Mouse (Mus musculus) intestine, embryonic 16.5 days (tissue): ENCODE measurements around the gene Traf3ip1. TPM values are rescaled to one million over a fixed set of nuclear protein-coding genes. Genes with fewer than 3 reads are reported as not detected.
A peak's percentile ranks its signal among the peaks of the same experiment; 100 is the strongest.

Experiments used
- ATAC-seq: fragments of 200-750 bp; cut with Nextera tagmentation; 2 replicates; pipeline ENCODE4 v1.8.0; 2017; ENCODE audit warnings: moderate TSS enrichment, moderate library complexity
- H3K27ac ChIP-seq: fragments of 300-500 bp; sonication (generic); 2 replicates; pipeline ENCODE4 v1.5.1; 2014; ENCODE audit warnings: mild to moderate bottlenecking, low read length
- H3K27me3 ChIP-seq: fragments of 300-500 bp; sonication (generic); replicated peaks from 2 replicates; pipeline ENCODE4 v1.6.1; 2014; ENCODE audit warnings: low read length, control low read depth, mixed read lengths; ENCODE audit not compliant: control insufficient read depth, insufficient read depth
- H3K36me3 ChIP-seq: fragments of 300-500 bp; sonication (generic); 2 replicates; pipeline ENCODE4 v1.6.1; 2014; ENCODE audit warnings: low read length, control low read depth; ENCODE audit not compliant: control insufficient read depth, insufficient read depth
- H3K4me1 ChIP-seq: fragments of 300-500 bp; sonication (generic); 2 replicates; pipeline ENCODE4 v1.6.1; 2014; ENCODE audit warnings: low read length, control low read depth, mixed read lengths; ENCODE audit not compliant: control insufficient read depth, insufficient read depth
- H3K4me2 ChIP-seq: fragments of 300-500 bp; sonication (generic); 2 replicates; pipeline ENCODE4 v1.6.1; 2014; ENCODE audit warnings: low read depth, low read length, control low read depth
- H3K4me3 ChIP-seq: fragments of 300-500 bp; sonication (generic); 2 replicates; pipeline ENCODE4 v1.5.1; 2014; ENCODE audit warnings: mild to moderate bottlenecking, low read length
- H3K9ac ChIP-seq: fragments of 300-500 bp; sonication (generic); 2 replicates; pipeline ENCODE4 v1.6.1; 2014; ENCODE audit warnings: low read depth, low read length
- H3K9me3 ChIP-seq: fragments of 300-500 bp; sonication (generic); 2 replicates; pipeline ENCODE4 v1.6.1; 2016; ENCODE audit warnings: low read length, control low read depth; ENCODE audit not compliant: control insufficient read depth
- WGBS: fragments of 180-500 bp; shearing (Covaris S2); extraction: QIAGEN DNeasy Blood & Tissue Kit; methylation state at CpG from one replicate; pipeline ENCODE4 v1.1.7; 2014; 5-methylcytosine and 5-hydroxymethylcytosine counted together
- polyA plus RNA-seq: library from polyadenylated mRNA; unstranded; fragments of >200 nt; fragmentation: Nextera tagmentation; extraction: Ambion mirVana; gene quantifications from 2 replicates; pipeline ENCODE4 v1.2.1, GENCODE M21; 2015

Traf3ip1 gene
- polyA plus RNA-seq, 1 experiment from 2014 or later, result 6.7 TPM

GRCm38 (mm10) chr1:91454366-91454765, 40.1 kb upstream of the Traf3ip1 start:
- Histone ChIP-seq H3K4me3 (no peak overlapping the region; the same call in 1 of the 2 replicates), H3K27me3 (no peaks in the 10 kb centered on the region), H3K36me3 (no peaks in the 10 kb centered on the region), H3K4me2 (0 out of 2 replicates have a peak overlapping the region, but pooled peaks have one; percentile 84), H3K27ac (peak overlapping the region; percentile 100), H3K4me1 (peaks cover 74% of the 10 kb centered on the region), H3K9me3 (no peaks in the 10 kb centered on the region), H3K9ac (peak overlapping the region; percentile 87; the same call in 1 of the 2 replicates)
- peak; percentile 14 for ATAC-seq
- WGBS, result 67% methylated on average over 3 of the region's 3 CpGs

- ATAC-seq, result no peak
- Histone ChIP-seq H3K27ac (peak overlapping the region; percentile 100), H3K36me3 (no peaks in the 10 kb centered on the region), H3K4me1 (peaks cover 74% of the 10 kb centered on the region), H3K4me3 (no peak overlapping the region; the same call in 1 of the 2 replicates), H3K27me3 (no peaks in the 10 kb centered on the region), H3K4me2 (peak overlapping the region; percentile 84), H3K9ac (peak overlapping the region; percentile 87), H3K9me3 (no peaks in the 10 kb centered on the region)
- WGBS, result 71% methylated on average over 3 of the region's 3 CpGs
These were observed 39.5 kb upstream of the Traf3ip1 start for GRCm38 (mm10) chr1:91454927-91455326.

DNA sequence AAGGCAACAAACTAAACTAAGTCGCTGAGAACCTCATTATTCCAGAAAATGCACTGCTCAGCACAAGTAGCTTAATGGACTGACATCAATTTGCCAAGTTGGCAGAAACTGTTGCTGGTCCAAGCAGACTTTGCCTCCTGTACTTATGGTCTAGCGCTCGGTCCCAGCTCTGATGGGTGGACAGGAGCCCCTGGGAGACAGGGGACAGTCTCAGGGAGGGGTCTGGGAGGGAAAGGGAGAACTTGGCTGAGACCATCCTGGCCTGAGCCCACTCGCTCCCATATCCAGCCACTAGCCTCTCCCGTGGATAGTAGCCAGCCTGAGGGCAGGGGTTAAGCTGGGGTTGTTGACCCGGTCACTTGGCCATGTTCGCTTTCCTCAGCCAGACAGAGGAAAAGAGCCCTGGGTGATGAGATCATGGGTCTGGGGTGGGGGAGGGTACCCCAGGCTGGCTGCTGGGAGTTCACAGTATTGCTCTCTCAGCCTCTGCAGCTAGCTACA, 38.7 kb upstream of the Traf3ip1 start:
- Histone ChIP-seq H3K4me3 (peak overlapping the region; percentile 31), H3K27ac (peak overlapping the region; percentile 100), H3K4me2 (peak overlapping the region; percentile 84), H3K9me3 (no peaks in the 10 kb centered on the region), H3K36me3 (no peaks in the 10 kb centered on the region), H3K9ac (peak overlapping the region; percentile 87), H3K4me1 (peaks cover 81% of the 10 kb centered on the region), H3K27me3 (no peaks in the 10 kb centered on the region)
- 11% methylated on average over 7 of the region's 7 CpGs for WGBS
- no peak for ATAC-seq

DNA sequence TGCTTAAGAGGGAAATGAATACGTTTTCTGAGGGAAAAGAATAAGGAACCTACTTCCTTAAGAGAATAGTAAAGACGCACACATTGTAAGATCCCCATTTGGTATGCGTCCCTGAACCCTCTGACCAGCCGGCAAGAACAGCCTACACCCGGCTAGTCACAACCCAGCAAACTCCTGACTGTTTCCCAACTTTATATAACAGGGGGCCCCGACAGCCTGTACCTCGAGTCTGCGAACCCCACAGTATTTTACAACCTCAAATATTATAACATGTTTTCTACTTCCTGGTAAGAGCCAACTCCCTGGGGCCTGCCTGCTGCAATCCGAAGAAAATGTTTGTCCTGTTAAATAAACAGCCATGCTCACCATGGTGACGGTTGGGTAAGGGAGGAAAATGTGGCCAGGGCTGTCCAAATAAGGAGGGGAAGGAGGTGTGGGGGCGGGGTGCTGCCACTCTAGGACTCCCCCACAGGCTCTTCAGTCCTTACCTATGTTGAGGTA, 38.1 kb upstream of the Traf3ip1 start:
- 6% methylated on average over 11 of the region's 11 CpGs for WGBS
- Histone ChIP-seq H3K4me1 (peaks cover 79% of the 10 kb centered on the region), H3K27ac (peak overlapping the region; percentile 100)

GRCm38 (mm10) chr1:91457116-91457515, 37.3 kb upstream of the Traf3ip1 start:
- H3K4me1 ChIP-seq, result peaks cover 71% of the 10 kb centered on the region

More for the DNA sequence above, 38.1 kb upstream of the Traf3ip1 start:
- no peaks in the 10 kb centered on the region for H3K27me3 ChIP-seq
- H3K9ac ChIP-seq, result peak overlapping the region; percentile 87
- H3K4me3 ChIP-seq, result peak overlapping the region; percentile 87
- ATAC-seq, result peak; percentile 58
- peak overlapping the region; percentile 84 for H3K4me2 ChIP-seq
- H3K36me3 ChIP-seq, result no peaks in the 10 kb centered on the region
- H3K9me3 ChIP-seq, result no peaks in the 10 kb centered on the region

GRCm38 (mm10) chr1:91457698-91458097, 36.7 kb upstream of the Traf3ip1 start:
- ATAC-seq, result no peak
- Histone ChIP-seq H3K4me2 (peak overlapping the region; percentile 84), H3K4me3 (peak overlapping the region; percentile 87), H3K27ac (peak overlapping the region; percentile 100), H3K9ac (peak overlapping the region; percentile 87), H3K27me3 (no peaks in the 10 kb centered on the region), H3K9me3 (no peaks in the 10 kb centered on the region), H3K4me1 (peaks cover 66% of the 10 kb centered on the region), H3K36me3 (no peaks in the 10 kb centered on the region)
- WGBS, result 35% methylated on average over 5 of the region's 5 CpGs

More at GRCm38 (mm10) chr1:91457116-91457515, 37.3 kb upstream of the Traf3ip1 start:
- 76% methylated on average over 4 of the region's 4 CpGs for WGBS
- Histone ChIP-seq H3K4me2 (peak overlapping the region; percentile 84), H3K9me3 (no peaks in the 10 kb centered on the region), H3K9ac (peak overlapping the region; percentile 87), H3K27me3 (no peaks in the 10 kb centered on the region), H3K27ac (peak overlapping the region; percentile 100), H3K4me3 (peak overlapping the region; percentile 87), H3K36me3 (no peaks in the 10 kb centered on the region)
- no peak for ATAC-seq

DNA sequence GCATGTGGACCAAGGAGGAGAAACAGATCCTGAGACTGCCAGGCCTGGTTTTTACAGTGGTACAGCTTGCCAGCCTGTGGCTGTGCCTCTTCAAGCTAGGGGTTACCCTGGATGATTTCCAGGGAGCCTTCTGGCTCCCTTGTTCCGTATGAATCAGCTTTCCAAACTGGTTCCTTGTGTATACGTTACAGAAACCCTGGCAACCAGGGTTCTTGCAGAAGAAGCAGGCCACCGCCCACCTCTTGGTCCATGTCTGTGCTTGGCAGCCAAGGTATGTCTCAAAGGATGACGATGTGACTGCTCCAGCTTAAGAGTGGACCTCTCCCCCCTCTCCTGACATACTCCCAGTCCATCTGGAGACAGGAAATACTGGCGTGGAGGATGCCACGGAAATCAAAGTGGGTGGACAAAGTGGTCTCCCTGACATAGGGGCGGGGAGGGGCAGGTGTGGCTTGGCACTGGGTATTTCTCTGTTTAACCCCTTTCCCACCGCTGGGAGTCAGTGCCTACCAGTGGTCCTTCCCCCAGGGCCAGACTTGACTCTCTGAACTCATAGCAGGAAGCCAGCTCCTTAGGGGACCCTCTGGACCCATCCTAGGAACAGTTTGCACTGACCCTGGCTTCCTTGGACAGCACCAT, 36.1 kb upstream of the Traf3ip1 start:
- Histone ChIP-seq H3K4me1 (peaks cover 61% of the 10 kb centered on the region), H3K4me2 (peak overlapping the region; percentile 84), H3K27ac (peak overlapping the region; percentile 100), H3K9me3 (no peaks in the 10 kb centered on the region), H3K36me3 (no peaks in the 10 kb centered on the region), H3K27me3 (no peaks in the 10 kb centered on the region), H3K4me3 (peak overlapping the region; percentile 87), H3K9ac (peak overlapping the region; percentile 87)
- no peak for ATAC-seq
- WGBS, result 7% methylated on average over 8 of the region's 8 CpGs

DNA sequence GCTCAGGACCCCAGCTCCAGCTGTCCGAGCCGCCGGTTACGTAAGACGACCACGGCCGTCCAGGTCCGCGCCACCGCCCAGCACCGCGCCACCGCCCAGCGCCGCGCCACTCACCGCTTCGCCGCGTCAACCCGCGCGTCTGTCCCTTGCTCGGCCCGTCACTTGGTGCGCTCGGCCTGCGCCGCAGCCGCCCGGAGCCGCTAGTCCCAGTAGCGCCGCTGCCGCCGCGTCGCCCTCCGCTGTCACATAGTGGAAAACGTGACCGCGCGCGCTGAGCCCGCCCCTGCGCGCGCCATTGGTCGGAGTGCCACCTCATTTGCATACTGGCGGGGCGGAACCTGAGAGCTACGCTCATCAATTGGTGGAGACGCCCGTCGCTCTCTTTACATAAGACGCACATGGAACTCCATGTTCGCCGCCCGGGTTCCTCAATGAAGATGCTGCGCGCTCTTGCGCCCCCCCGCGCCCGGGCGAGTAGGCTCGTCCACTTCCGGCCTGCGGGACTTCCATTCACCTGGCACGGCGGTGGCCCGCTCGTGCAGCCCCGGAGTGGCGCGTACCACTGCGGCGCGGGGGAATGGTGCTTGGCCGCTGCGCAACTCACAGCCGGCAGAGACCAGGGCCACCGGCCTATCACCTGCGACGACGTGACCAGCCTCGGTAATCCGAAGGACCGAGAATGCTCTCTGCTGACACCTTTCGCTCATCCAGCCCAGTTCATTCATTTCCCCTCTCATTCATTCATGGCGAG, 35.2 kb upstream of the Traf3ip1 start, which contains the start of gene Per2:
Gene Per2, minus strand, starts transcription at position 266 of the 751 bp plus-strand sequence.
- H3K4me2 ChIP-seq, result peak within 1 kb of the TSS; percentile 84
- H3K27me3 ChIP-seq, result no peaks in the 10 kb centered on the region
- H3K9me3 ChIP-seq, result no peaks in the 10 kb centered on the region
- peak within 1 kb of the TSS; percentile 100 for H3K27ac ChIP-seq
- peak within 1 kb of the TSS; percentile 87 for H3K9ac ChIP-seq
- under 1% methylated on average over 91 of the region's 91 CpGs for WGBS
- H3K4me3 ChIP-seq, result peak within 1 kb of the TSS; percentile 87
- peaks cover 53% of the 10 kb centered on the region for H3K4me1 ChIP-seq
- H3K36me3 ChIP-seq, result no peaks in the 10 kb centered on the region
- ATAC-seq, result peak; percentile 85

GRCm38 (mm10) chr1:91460069-91460468, 34.4 kb upstream of the Traf3ip1 start:
- peak overlapping the region; percentile 90 for H3K27ac ChIP-seq
- peak overlapping the region; percentile 87 for H3K4me3 ChIP-seq
- H3K36me3 ChIP-seq, result no peaks in the 10 kb centered on the region
- H3K4me1 ChIP-seq, result peaks cover 49% of the 10 kb centered on the region
- no peaks in the 10 kb centered on the region for H3K27me3 ChIP-seq
- ATAC-seq, result no peak
- peak overlapping the region; percentile 54 for H3K9ac ChIP-seq
- H3K9me3 ChIP-seq, result no peaks in the 10 kb centered on the region
- peak overlapping the region; percentile 71 for H3K4me2 ChIP-seq
- 37% methylated on average over 7 of the region's 7 CpGs for WGBS
